Mouse (Mus musculus) forebrain, embryonic 16.5 days (tissue): ENCODE data around the gene Ctr9. TPM values are rescaled to one million over a fixed set of nuclear protein-coding genes. Genes with fewer than 3 reads are reported as not detected.

Experiments used
- ATAC-seq: fragments of 200-750 bp; cut with Nextera tagmentation; 2 replicates; pipeline ENCODE4 v1.8.0; 2017; ENCODE audit warnings: mild to moderate bottlenecking, moderate library complexity
- H3K27ac ChIP-seq: fragments of 300-500 bp; sonication (generic); 2 replicates; pipeline ENCODE4 v1.5.1; 2014; ENCODE audit warnings: low read length, control low read depth
- H3K27me3 ChIP-seq: fragments of 300-500 bp; sonication (generic); replicated peaks from 2 replicates; pipeline ENCODE4 v1.6.1; 2014; ENCODE audit warnings: low read length; ENCODE audit not compliant: control insufficient read depth, insufficient read depth
- H3K36me3 ChIP-seq: fragments of 300-500 bp; sonication (generic); 2 replicates; pipeline ENCODE4 v1.6.1; 2014; ENCODE audit not compliant: control insufficient read depth, insufficient read depth
- H3K4me1 ChIP-seq: fragments of 300-500 bp; sonication (generic); replicated peaks from 2 replicates; pipeline ENCODE4 v1.6.1; 2014; ENCODE audit warnings: low read length; ENCODE audit not compliant: control insufficient read depth, insufficient read depth
- H3K4me2 ChIP-seq: fragments of 300-500 bp; sonication (generic); 2 replicates; pipeline ENCODE4 v1.6.1; 2014; ENCODE audit warnings: mild to moderate bottlenecking, low read length, control low read depth
- H3K4me3 ChIP-seq: fragments of 300-500 bp; sonication (generic); replicated peaks from 2 replicates; pipeline ENCODE4 v1.5.1; 2014; ENCODE audit warnings: mild to moderate bottlenecking, low read length, control low read depth
- H3K9ac ChIP-seq: fragments of 300-500 bp; sonication (generic); replicated peaks from 2 replicates; pipeline ENCODE4 v1.6.1; 2014; ENCODE audit warnings: low read depth, low read length, control low read depth
- H3K9me3 ChIP-seq: fragments of 300-500 bp; sonication (generic); 2 replicates; pipeline ENCODE4 v1.6.1; 2016; ENCODE audit warnings: low read length; ENCODE audit not compliant: control insufficient read depth
- WGBS: fragments of 180-500 bp; shearing (Covaris S2); extraction: QIAGEN DNeasy Blood & Tissue Kit; methylation state at CpG from one replicate; pipeline ENCODE4 v1.1.7; 2014; 5-methylcytosine and 5-hydroxymethylcytosine counted together
- polyA plus RNA-seq: library from polyadenylated mRNA; unstranded; fragments of >200 nt; fragmentation: Nextera tagmentation; extraction: Ambion mirVana; gene quantifications from 2 replicates; pipeline ENCODE4 v1.2.1, GENCODE M21; 2015

Gene Ctr9
- polyA plus RNA-seq, 1 experiment from 2014 or later, result 93.8 TPM

- no peak overlapping the region for H3K9ac ChIP-seq
- no peak overlapping the region for H3K4me3 ChIP-seq
- no peaks in the 10 kb centered on the region for H3K27me3 ChIP-seq
- H3K9me3 ChIP-seq, result peaks cover 9% of the 10 kb centered on the region
- no peak for ATAC-seq
- no peak overlapping the region for H3K4me2 ChIP-seq
- H3K36me3 ChIP-seq, result peaks cover 51% of the 10 kb centered on the region
- H3K4me1 ChIP-seq, result no peaks in the 10 kb centered on the region
- no peak overlapping the region for H3K27ac ChIP-seq
- 99% methylated on average over 3 of the region's 3 CpGs for WGBS
Observed at GRCm38 (mm10) chr7:111068181-111068580, 39.4 kb downstream of the Ctr9 start.

GRCm38 (mm10) chr7:111069439-111070166 lies 40.9 kb downstream of the Ctr9 start:
- no peak overlapping the region for H3K4me2 ChIP-seq
- H3K4me1 ChIP-seq, result no peaks in the 10 kb centered on the region
- WGBS, result 92% methylated on average over 7 of the region's 7 CpGs
- H3K36me3 ChIP-seq, result peaks cover 63% of the 10 kb centered on the region
- H3K9me3 ChIP-seq, result peaks cover 9% of the 10 kb centered on the region
- no peak overlapping the region for H3K27ac ChIP-seq
- H3K27me3 ChIP-seq, result no peaks in the 10 kb centered on the region
- ATAC-seq, result peak; percentile 23; the same call in 1 of the 2 replicates
- H3K9ac ChIP-seq, result no peak overlapping the region
- no peak overlapping the region for H3K4me3 ChIP-seq

- H3K4me2 ChIP-seq, result no peak overlapping the region
- peaks cover 68% of the 10 kb centered on the region for H3K36me3 ChIP-seq
- H3K27me3 ChIP-seq, result no peaks in the 10 kb centered on the region
- ATAC-seq, result peak; percentile 26; the same call in 1 of the 2 replicates
- H3K4me3 ChIP-seq, result no peak overlapping the region
- H3K4me1 ChIP-seq, result no peaks in the 10 kb centered on the region
- H3K27ac ChIP-seq, result no peak overlapping the region
- no peak overlapping the region for H3K9ac ChIP-seq
- peaks cover 9% of the 10 kb centered on the region for H3K9me3 ChIP-seq
- WGBS, result 97% methylated on average over 2 of the region's 2 CpGs
Observed at GRCm38 (mm10) chr7:111070167-111070496, 41.4 kb downstream of the Ctr9 start.

- Histone ChIP-seq H3K27ac (no peak overlapping the region), H3K9ac (no peak overlapping the region), H3K4me2 (no peak overlapping the region), H3K4me1 (no peaks in the 10 kb centered on the region), H3K36me3 (peaks cover 87% of the 10 kb centered on the region), H3K27me3 (no peaks in the 10 kb centered on the region), H3K4me3 (no peak overlapping the region), H3K9me3 (peaks cover 9% of the 10 kb centered on the region)
- ATAC-seq, result no peak
- 95% methylated on average over 4 of the region's 4 CpGs for WGBS
Observed at GRCm38 (mm10) chr7:111072410-111072809, 43.7 kb downstream of the Ctr9 start.

- Histone ChIP-seq H3K4me2 (no peak overlapping the region), H3K27me3 (no peaks in the 10 kb centered on the region), H3K36me3 (peaks cover 86% of the 10 kb centered on the region), H3K4me1 (peaks cover 12% of the 10 kb centered on the region), H3K9ac (no peak overlapping the region), H3K4me3 (no peak overlapping the region), H3K27ac (no peak overlapping the region), H3K9me3 (no peaks in the 10 kb centered on the region)
- WGBS, result 95% methylated on average over 4 of the region's 4 CpGs
- no peak for ATAC-seq
Observed at GRCm38 (mm10) chr7:111075288-111075687, 46.5 kb downstream of the Ctr9 start.

GRCm38 (mm10) chr7:111078271-111078670 lies 49.5 kb downstream of the Ctr9 start:
- H3K36me3 ChIP-seq, result peaks cover 66% of the 10 kb centered on the region
- 97% methylated on average over 4 of the region's 4 CpGs for WGBS
- no peak for ATAC-seq
- H3K27me3 ChIP-seq, result no peaks in the 10 kb centered on the region
- no peak overlapping the region for H3K4me3 ChIP-seq
- peaks cover 18% of the 10 kb centered on the region for H3K4me1 ChIP-seq
- H3K9ac ChIP-seq, result no peak overlapping the region
- H3K9me3 ChIP-seq, result no peaks in the 10 kb centered on the region
- no peak overlapping the region for H3K27ac ChIP-seq
- no peak overlapping the region for H3K4me2 ChIP-seq

GRCm38 (mm10) chr7:111080026-111080425 lies 51.3 kb downstream of the Ctr9 start:
- Histone ChIP-seq H3K9me3 (no peaks in the 10 kb centered on the region), H3K36me3 (peaks cover 50% of the 10 kb centered on the region), H3K9ac (no peak overlapping the region), H3K4me1 (peaks cover 20% of the 10 kb centered on the region), H3K4me3 (no peak overlapping the region), H3K4me2 (peak overlapping the region; percentile 68), H3K27me3 (no peaks in the 10 kb centered on the region), H3K27ac (no peak overlapping the region)
- 83% methylated on average over 8 of the region's 8 CpGs for WGBS
- ATAC-seq, result no peak

GRCm38 (mm10) chr7:111080876-111081275 lies 52.1 kb downstream of the Ctr9 start:
- Histone ChIP-seq H3K4me3 (peak overlapping the region; percentile 88), H3K36me3 (peaks cover 46% of the 10 kb centered on the region), H3K9me3 (no peaks in the 10 kb centered on the region), H3K27ac (no peak overlapping the region), H3K9ac (no peak overlapping the region), H3K4me2 (peak overlapping the region; percentile 68), H3K27me3 (no peaks in the 10 kb centered on the region), H3K4me1 (peaks cover 20% of the 10 kb centered on the region)
- 87% methylated on average over 3 of the region's 3 CpGs for WGBS
- ATAC-seq, result no peak

- ATAC-seq, result peak; percentile 63
- WGBS, result under 1% methylated on average over 81 of the region's 83 CpGs
Observed at GRCm38 (mm10) chr7:111082043-111082821, 53.5 kb downstream of the Ctr9 start.

More at GRCm38 (mm10) chr7:111082043-111082821, 53.5 kb downstream of the Ctr9 start:
- H3K4me3 ChIP-seq, result peak overlapping the region; percentile 88
- H3K4me2 ChIP-seq, result peak overlapping the region; percentile 68; the same call in 1 of the 2 replicates
- H3K27me3 ChIP-seq, result no peaks in the 10 kb centered on the region
- H3K27ac ChIP-seq, result peak overlapping the region; percentile 100
- peak overlapping the region; percentile 100 for H3K9ac ChIP-seq
- H3K9me3 ChIP-seq, result no peaks in the 10 kb centered on the region
- H3K36me3 ChIP-seq, result peaks cover 32% of the 10 kb centered on the region
- H3K4me1 ChIP-seq, result peaks cover 20% of the 10 kb centered on the region
